Mouse (Mus musculus) brain, embryonic 14.5 days (tissue): ENCODE results near the gene Exoc4.

Experiments used
- CTCF ChIP-seq: fragments of 200-500 bp; IDR thresholded peaks from 2 replicates; pipeline ENCODE4 v1.5.1; 2012; ENCODE audit warnings: inconsistent platforms, mild to moderate bottlenecking, moderate library complexity, borderline replicate concordance; ENCODE audit not compliant: insufficient read depth, insufficient read length; ENCODE audit errors: extremely low read depth
- POLR2A ChIP-seq: fragments of 200-500 bp; IDR thresholded peaks from 2 replicates; pipeline ENCODE4 v1.6.1; 2012; ENCODE audit warnings: mild to moderate bottlenecking, inconsistent platforms, borderline replicate concordance; ENCODE audit not compliant: poor library complexity, insufficient read depth, insufficient read length, severe bottlenecking; ENCODE audit errors: extremely low read depth

- TF ChIP-seq CTCF (no peak), POLR2A (no peak)
These were observed 689.0 kb downstream of the Exoc4 start for GRCm38 (mm10) chr6:33937906-33938305.
